Mouse (Mus musculus) bone marrow macrophage, adult 2 months (primary cell): ENCODE data around the gene Ttll1.

Experiments used
- CTCF ChIP-seq: IDR thresholded peaks from 2 replicates; pipeline ENCODE4 v1.5.1; 2012; ENCODE audit warnings: low read depth, mild to moderate bottlenecking, low read length, moderate library complexity
- POLR2A ChIP-seq: IDR thresholded peaks from 2 replicates; pipeline ENCODE4 v1.6.1; 2012; ENCODE audit warnings: mild to moderate bottlenecking, low read depth, low read length, borderline replicate concordance

- TF ChIP-seq CTCF (no peak), POLR2A (no peak)
These were observed 34.0 kb downstream of the Ttll1 start for GRCm38 (mm10) chr15:83476593-83477273.
